Mouse (Mus musculus) midbrain, embryonic 14.5 days (tissue): ENCODE data around the gene Serinc5. TPM values are rescaled to one million over a fixed set of nuclear protein-coding genes. Genes with fewer than 3 reads are reported as not detected.
A peak's percentile ranks its signal among the peaks of the same experiment; 100 is the strongest.

Experiments used
- ATAC-seq: fragments of 200-750 bp; cut with Nextera tagmentation; 2 replicates; pipeline ENCODE4 v1.8.0; 2017; ENCODE audit warnings: moderate number of reproducible peaks, moderate library complexity; ENCODE audit not compliant: low FRiP score, low TSS enrichment
- DNase-seq: peaks from one replicate; pipeline ENCODE4 v3.0.0-alpha.2; 2015
- H3K27ac ChIP-seq: fragments of 300-500 bp; sonication (generic); replicated peaks from 2 replicates; pipeline ENCODE4 v1.5.1; 2014; ENCODE audit warnings: mild to moderate bottlenecking, low read depth, low read length, moderate library complexity
- H3K27me3 ChIP-seq: fragments of 300-500 bp; sonication (generic); 2 replicates; pipeline ENCODE4 v1.6.1; 2014; ENCODE audit warnings: low read length, control low read depth, mixed read lengths; ENCODE audit not compliant: control insufficient read depth, insufficient read depth
- H3K36me3 ChIP-seq: fragments of 300-500 bp; sonication (generic); 2 replicates; pipeline ENCODE4 v1.6.1; 2014; ENCODE audit warnings: low read length, control low read depth; ENCODE audit not compliant: control insufficient read depth, insufficient read depth
- H3K4me1 ChIP-seq: fragments of 300-500 bp; sonication (generic); 2 replicates; pipeline ENCODE4 v1.6.1; 2014; ENCODE audit warnings: mild to moderate bottlenecking, antibody characterized with exemption, low read length, control low read depth; ENCODE audit not compliant: control insufficient read depth, insufficient read depth
- H3K4me2 ChIP-seq: fragments of 300-500 bp; sonication (generic); 2 replicates; pipeline ENCODE4 v1.6.1; 2014; ENCODE audit warnings: mild to moderate bottlenecking, low read length, moderate library complexity
- H3K4me3 ChIP-seq: fragments of 300-500 bp; sonication (generic); replicated peaks from 2 replicates; pipeline ENCODE4 v1.5.1; 2014; ENCODE audit warnings: low read depth, low read length
- H3K9ac ChIP-seq: fragments of 300-500 bp; sonication (generic); replicated peaks from 2 replicates; pipeline ENCODE4 v1.6.1; 2014; ENCODE audit warnings: mild to moderate bottlenecking, low read length, moderate library complexity
- H3K9me3 ChIP-seq: fragments of 300-500 bp; sonication (generic); 2 replicates; pipeline ENCODE4 v1.6.1; 2016; ENCODE audit warnings: low read length, control low read depth, mixed read lengths; ENCODE audit not compliant: control insufficient read depth
- WGBS: fragments of 180-500 bp; shearing (Covaris S2); extraction: QIAGEN DNeasy Blood & Tissue Kit; methylation state at CpG from one replicate; pipeline ENCODE4 v1.1.7; 2014; 5-methylcytosine and 5-hydroxymethylcytosine counted together
- polyA plus RNA-seq: library from polyadenylated mRNA; unstranded; fragments of >200 nt; fragmentation: Nextera tagmentation; extraction: Ambion mirVana; gene quantifications from 2 replicates; pipeline ENCODE4 v1.2.1, GENCODE M21; 2014

Serinc5 gene
- polyA plus RNA-seq, result 11.4 and 15.4 TPM in 2 replicates

GRCm38 (mm10) chr13:92610311-92611221, at the start of gene Serinc5:
Gene Serinc5, plus strand, starts transcription at chr13:92611091.
- ATAC-seq (peak; percentile 99), DNase-seq (peak; percentile 96)
- no peaks in the 10 kb centered on the region for H3K9me3 ChIP-seq
- no peaks in the 10 kb centered on the region for H3K36me3 ChIP-seq
- H3K27ac ChIP-seq, result peak within 1 kb of the TSS; percentile 70
- peaks cover 13% of the 10 kb centered on the region for H3K4me1 ChIP-seq
- H3K27me3 ChIP-seq, result no peaks in the 10 kb centered on the region
- WGBS, result under 1% methylated on average over 55 of the region's 55 CpGs
- H3K4me3 ChIP-seq, result peak within 1 kb of the TSS; percentile 74
- H3K4me2 ChIP-seq, result peak within 1 kb of the TSS; percentile 81
- peak within 1 kb of the TSS; percentile 76 for H3K9ac ChIP-seq

GRCm38 (mm10) chr13:92576072-92576471, 34.8 kb upstream of the Serinc5 start, which contains the start of gene Spz1:
Gene Spz1, minus strand, starts transcription at chr13:92576172.
- Histone ChIP-seq H3K36me3 (no peaks in the 10 kb centered on the region), H3K27me3 (no peaks in the 10 kb centered on the region), H3K9me3 (no peaks in the 10 kb centered on the region), H3K4me3 (no peak within 1 kb of the TSS), H3K4me1 (no peaks in the 10 kb centered on the region), H3K9ac (no peak within 1 kb of the TSS), H3K4me2 (no peak within 1 kb of the TSS), H3K27ac (no peak within 1 kb of the TSS)
- ATAC-seq, result no peak
- DNase-seq, result no peak

GRCm38 (mm10) chr13:92576688-92577087, 34.2 kb upstream of the Serinc5 start:
- DNase-seq, result no peak
- H3K9ac ChIP-seq, result no peak overlapping the region
- H3K27ac ChIP-seq, result no peak overlapping the region
- 39% methylated on average over 6 of the region's 6 CpGs for WGBS
- H3K36me3 ChIP-seq, result no peaks in the 10 kb centered on the region
- H3K27me3 ChIP-seq, result no peaks in the 10 kb centered on the region
- no peaks in the 10 kb centered on the region for H3K4me1 ChIP-seq
- no peak for ATAC-seq
- no peaks in the 10 kb centered on the region for H3K9me3 ChIP-seq
- no peak overlapping the region for H3K4me3 ChIP-seq
- H3K4me2 ChIP-seq, result no peak overlapping the region

GRCm38 (mm10) chr13:92578210-92578609, 32.7 kb upstream of the Serinc5 start:
- WGBS, result 86% methylated on average over 4 of the region's 4 CpGs
- DNase-seq, result no peak

GRCm38 (mm10) chr13:92580220-92581043, 30.5 kb upstream of the Serinc5 start:
- ATAC-seq, result 0 out of 2 replicates have a peak, but pooled peaks have one; percentile 11
- 22% methylated on average over 10 of the region's 10 CpGs for WGBS
- Histone ChIP-seq H3K9me3 (no peaks in the 10 kb centered on the region), H3K4me2 (no peak overlapping the region), H3K27ac (no peak overlapping the region), H3K4me3 (no peak overlapping the region), H3K9ac (no peak overlapping the region), H3K4me1 (no peaks in the 10 kb centered on the region), H3K27me3 (no peaks in the 10 kb centered on the region), H3K36me3 (no peaks in the 10 kb centered on the region)
- peak; percentile 83 for DNase-seq

More at GRCm38 (mm10) chr13:92578210-92578609, 32.7 kb upstream of the Serinc5 start:
- Histone ChIP-seq H3K36me3 (no peaks in the 10 kb centered on the region), H3K4me2 (no peak overlapping the region), H3K27me3 (no peaks in the 10 kb centered on the region), H3K9ac (no peak overlapping the region), H3K4me3 (no peak overlapping the region), H3K9me3 (no peaks in the 10 kb centered on the region), H3K27ac (no peak overlapping the region), H3K4me1 (no peaks in the 10 kb centered on the region)
- no peak for ATAC-seq

- WGBS, result 68% methylated on average over 8 of the region's 8 CpGs
- ATAC-seq, result no peak
- Histone ChIP-seq H3K27me3 (no peaks in the 10 kb centered on the region), H3K9me3 (no peaks in the 10 kb centered on the region), H3K4me1 (no peaks in the 10 kb centered on the region), H3K4me3 (no peak overlapping the region), H3K36me3 (no peaks in the 10 kb centered on the region), H3K9ac (no peak overlapping the region), H3K27ac (no peak overlapping the region), H3K4me2 (no peak overlapping the region)
- no peak for DNase-seq
Measured at GRCm38 (mm10) chr13:92584094-92584717, 26.7 kb upstream of the Serinc5 start.

- WGBS, result 80% methylated on average over 3 of the region's 3 CpGs
- Histone ChIP-seq H3K27me3 (no peaks in the 10 kb centered on the region), H3K9ac (no peak overlapping the region), H3K36me3 (no peaks in the 10 kb centered on the region), H3K9me3 (no peaks in the 10 kb centered on the region), H3K4me1 (peaks cover 8% of the 10 kb centered on the region; the same call in 1 of the 2 replicates), H3K4me3 (no peak overlapping the region), H3K27ac (no peak overlapping the region), H3K4me2 (no peak overlapping the region)
- ATAC-seq, result no peak
- no peak for DNase-seq
Measured at GRCm38 (mm10) chr13:92588704-92589103, 22.2 kb upstream of the Serinc5 start.

- no peak overlapping the region for H3K27ac ChIP-seq
- no peak for ATAC-seq
- H3K4me3 ChIP-seq, result no peak overlapping the region
- no peaks in the 10 kb centered on the region for H3K9me3 ChIP-seq
- no peaks in the 10 kb centered on the region for H3K36me3 ChIP-seq
- no peak overlapping the region for H3K4me2 ChIP-seq
- no peaks in the 10 kb centered on the region for H3K27me3 ChIP-seq
- DNase-seq, result no peak
- no peak overlapping the region for H3K9ac ChIP-seq
- H3K4me1 ChIP-seq, result peaks cover 12% of the 10 kb centered on the region
Measured at GRCm38 (mm10) chr13:92589255-92589654, 21.6 kb upstream of the Serinc5 start.
